Mouse (Mus musculus): Measurements from ENCODE around the gene Prune1. TPM values are rescaled to one million over a fixed set of nuclear protein-coding genes. Genes with fewer than 3 reads are reported as not detected.

Gene Prune1
- polyA plus RNA-seq, 2 experiments, result 6.8 to 8.0 TPM

- 73% methylated on average over 6 of the region's 6 CpGs for WGBS (ENCODE audit: insufficient replicate concordance)
- no peak overlapping the region for H3K27ac ChIP-seq
These were observed 42.9 kb downstream of the Prune1 start for GRCm38 (mm10) chr3:95239022-95239421.

GRCm38 (mm10) chr3:95237541-95238099, 44.3 kb downstream of the Prune1 start:
- no peak for ATAC-seq (ENCODE audit: insufficient read depth)
- Histone ChIP-seq H3K36me3 (replicated peaks; ENCODE audit: control insufficient read depth, insufficient read depth, low read depth) (peaks cover 35% of the 10 kb centered on the region), H3K4me1 (replicated peaks; ENCODE audit: control insufficient read depth in 2 of 2, insufficient read depth in 2 of 2, low read length in 1 of 2) (peaks cover under 1% of the 10 kb centered on the region in 2 experiments; a peak in 3 of 4 replicates), H3K9ac (replicated peaks) (no peak overlapping the region), H3K9me3 (ENCODE audit: control insufficient read depth, low read length) (no peaks in the 10 kb centered on the region), H3K4me2 (ENCODE audit: low read depth) (no peak overlapping the region), H3K4me3 (ENCODE audit: insufficient read depth in 1 of 2, low read depth in 2 of 2, low read length in 2 of 2) (no peak overlapping the region), H3K27ac (no peak overlapping the region), H3K27me3 (ENCODE audit: control insufficient read depth, insufficient read depth, low read length) (no peaks in the 10 kb centered on the region)
- whole genome bisulfite sequencing (ENCODE audit: insufficient replicate concordance), result 77% methylated on average over 8 of the region's 8 CpGs
- no peak for DNase-seq (ENCODE audit: low read depth in 3 of 3, low spot score in 3 of 3)
- no peak for TF ChIP-seq EP300 (IDR thresholded peaks at IDR 0.05; ENCODE audit: low read depth)
- no peak for TF ChIP-seq CTCF (IDR thresholded peaks at IDR 0.05; ENCODE audit: low read depth)

More at GRCm38 (mm10) chr3:95239022-95239421, 42.9 kb downstream of the Prune1 start:
- Histone ChIP-seq H3K4me1 (replicated peaks; ENCODE audit: control insufficient read depth in 2 of 2, insufficient read depth in 2 of 2, low read length in 1 of 2) (no peaks in the 10 kb centered on the region), H3K4me2 (ENCODE audit: low read depth) (no peak overlapping the region), H3K9ac (replicated peaks) (no peak overlapping the region), H3K9me3 (ENCODE audit: control insufficient read depth, low read length) (no peaks in the 10 kb centered on the region), H3K27me3 (ENCODE audit: control insufficient read depth, insufficient read depth, low read length) (no peaks in the 10 kb centered on the region), H3K4me3 (ENCODE audit: insufficient read depth in 1 of 2, low read depth in 2 of 2, low read length in 2 of 2) (no peak overlapping the region), H3K36me3 (replicated peaks; ENCODE audit: control insufficient read depth, insufficient read depth, low read depth) (peaks cover 21% of the 10 kb centered on the region)
- no peak for ATAC-seq (ENCODE audit: insufficient read depth)
- DNase-seq (ENCODE audit: low read depth in 3 of 3, low spot score in 3 of 3), result no peak
- TF ChIP-seq CTCF (IDR thresholded peaks at IDR 0.05; ENCODE audit: low read depth) (peak; percentile 13), EP300 (IDR thresholded peaks at IDR 0.05; ENCODE audit: low read depth) (no peak)

DNA sequence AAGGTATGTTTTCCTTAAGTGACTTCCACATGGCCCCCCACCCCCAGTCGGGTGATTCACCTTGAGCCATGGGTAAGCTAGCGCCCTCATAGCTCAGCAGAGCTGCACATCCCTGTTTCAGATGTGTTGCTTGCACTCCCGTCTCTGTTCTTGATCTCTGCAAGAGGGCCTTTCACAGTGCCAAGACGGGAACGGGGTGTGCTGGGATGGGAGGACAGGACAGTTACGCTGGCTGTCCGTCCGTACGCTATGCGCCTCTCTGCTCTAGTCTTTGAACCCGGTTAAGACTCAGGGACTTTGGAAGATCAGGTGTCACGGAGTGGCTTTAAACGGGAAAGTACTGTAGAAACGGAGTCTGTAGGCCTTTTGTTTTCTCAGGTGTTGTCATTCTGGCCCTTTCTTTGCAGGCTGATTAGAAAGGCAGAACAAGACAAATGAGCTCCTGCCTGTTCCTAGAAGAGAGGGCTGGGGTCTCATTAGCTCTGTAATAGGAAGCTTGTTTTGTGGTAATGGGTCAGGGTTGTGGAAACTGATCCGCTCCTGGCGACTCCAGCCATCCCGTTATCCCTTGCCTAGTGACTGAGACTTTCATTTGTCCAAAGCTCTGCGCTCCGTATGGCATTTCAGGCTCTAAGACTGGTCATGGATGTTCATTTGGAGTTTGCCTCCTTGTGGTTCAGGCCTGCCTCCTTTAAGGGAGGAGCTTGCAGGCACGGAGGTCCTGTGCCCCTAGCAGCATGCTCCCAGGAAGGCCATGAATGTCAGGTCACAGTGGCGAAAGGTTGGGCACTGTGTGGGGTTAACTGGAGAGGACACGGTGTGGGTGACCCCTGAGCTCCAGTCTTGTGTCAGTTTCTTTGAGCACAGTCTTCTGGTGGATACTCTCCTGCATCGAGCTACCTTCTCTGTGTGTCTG, 46.2 kb downstream of the Prune1 start:
- DNase-seq (ENCODE audit: low read depth in 3 of 3, low spot score in 3 of 3), result no peak
- no peak for TF ChIP-seq CTCF (IDR thresholded peaks at IDR 0.05; ENCODE audit: low read depth)
- TF ChIP-seq EP300 (IDR thresholded peaks at IDR 0.05; ENCODE audit: low read depth), result no peak
- WGBS (ENCODE audit: insufficient replicate concordance), result 85% methylated on average over 23 of the region's 23 CpGs
- Histone ChIP-seq H3K4me3 (ENCODE audit: insufficient read depth in 1 of 2, low read depth in 2 of 2, low read length in 2 of 2) (no peak overlapping the region), H3K36me3 (replicated peaks; ENCODE audit: control insufficient read depth, insufficient read depth, low read depth) (peaks cover 43% of the 10 kb centered on the region), H3K9me3 (ENCODE audit: control insufficient read depth, low read length) (no peaks in the 10 kb centered on the region), H3K27ac (no peak overlapping the region), H3K4me2 (ENCODE audit: low read depth) (no peak overlapping the region), H3K27me3 (ENCODE audit: control insufficient read depth, insufficient read depth, low read length) (no peaks in the 10 kb centered on the region), H3K9ac (replicated peaks) (no peak overlapping the region), H3K4me1 (replicated peaks; ENCODE audit: control insufficient read depth in 2 of 2, insufficient read depth in 2 of 2, low read length in 1 of 2) (peaks cover 20% of the 10 kb centered on the region in 2 experiments)
- no peak for ATAC-seq (ENCODE audit: insufficient read depth)

DNA sequence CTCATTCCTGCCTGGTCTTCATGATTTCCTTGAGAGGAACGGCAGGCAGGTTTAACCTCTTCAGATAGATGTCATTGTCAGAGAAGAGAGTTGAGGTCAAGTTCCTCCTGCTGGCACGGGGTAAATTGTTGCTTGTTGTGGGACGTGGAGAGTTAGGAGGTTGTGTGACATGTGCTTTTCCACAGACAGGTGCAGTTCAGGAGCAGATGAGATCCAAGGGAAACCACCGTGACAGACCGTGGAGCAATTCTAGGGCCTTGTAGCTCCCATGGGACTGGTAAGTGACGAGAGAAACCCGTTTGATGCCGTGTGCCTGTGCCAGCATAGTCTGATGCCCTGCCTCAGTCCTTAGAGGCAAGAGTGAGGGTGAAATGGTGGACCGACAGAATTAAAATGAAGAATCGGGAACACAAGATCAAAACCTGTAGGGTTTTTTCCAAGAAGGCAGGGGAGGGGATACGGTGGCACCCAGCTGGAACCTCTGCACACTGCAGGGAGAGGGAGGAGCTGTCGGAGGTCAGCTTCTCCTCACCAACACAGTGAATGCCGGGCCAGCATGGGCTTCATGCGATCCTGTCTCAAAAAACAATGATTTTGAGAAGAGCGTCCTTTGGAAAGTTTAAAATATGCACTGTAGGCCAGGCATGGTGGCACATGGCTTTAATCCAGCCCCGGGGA, 48.4 kb downstream of the Prune1 start:
- Histone ChIP-seq H3K27me3 (ENCODE audit: control insufficient read depth, insufficient read depth, low read length) (no peaks in the 10 kb centered on the region), H3K9ac (replicated peaks) (no peak overlapping the region), H3K4me2 (ENCODE audit: low read depth) (no peak overlapping the region), H3K4me1 (replicated peaks; ENCODE audit: control insufficient read depth in 2 of 2, insufficient read depth in 2 of 2, low read length in 1 of 2) (peaks cover 22 to 26% of the 10 kb centered on the region in 2 experiments), H3K9me3 (ENCODE audit: control insufficient read depth, low read length) (no peaks in the 10 kb centered on the region), H3K27ac (no peak overlapping the region), H3K36me3 (replicated peaks; ENCODE audit: control insufficient read depth, insufficient read depth, low read depth) (peaks cover 43% of the 10 kb centered on the region), H3K4me3 (ENCODE audit: insufficient read depth in 1 of 2, low read depth in 2 of 2, low read length in 2 of 2) (no peak overlapping the region)
- ATAC-seq (ENCODE audit: insufficient read depth) (no peak), DNase-seq (ENCODE audit: low read depth in 3 of 3, low spot score in 3 of 3) (no peak)
- no peak for TF ChIP-seq CTCF (IDR thresholded peaks at IDR 0.05; ENCODE audit: low read depth)
- no peak for TF ChIP-seq EP300 (IDR thresholded peaks at IDR 0.05; ENCODE audit: low read depth)
- 86% methylated on average over 16 of the region's 16 CpGs for WGBS (ENCODE audit: insufficient replicate concordance)

GRCm38 (mm10) chr3:95232771-95233170, 49.1 kb downstream of the Prune1 start:
- no peak for ATAC-seq (ENCODE audit: insufficient read depth)
- Histone ChIP-seq H3K4me1 (replicated peaks; ENCODE audit: control insufficient read depth in 2 of 2, insufficient read depth in 2 of 2, low read length in 1 of 2) (peaks cover 22 to 26% of the 10 kb centered on the region in 2 experiments), H3K27ac (no peak overlapping the region), H3K4me3 (ENCODE audit: insufficient read depth in 1 of 2, low read depth in 2 of 2, low read length in 2 of 2) (no peak overlapping the region), H3K9ac (replicated peaks) (no peak overlapping the region), H3K36me3 (replicated peaks; ENCODE audit: control insufficient read depth, insufficient read depth, low read depth) (peaks cover 43% of the 10 kb centered on the region), H3K9me3 (ENCODE audit: control insufficient read depth, low read length) (no peaks in the 10 kb centered on the region), H3K4me2 (ENCODE audit: low read depth) (peak overlapping the region; percentile 9; the same call in 1 of the 2 replicates), H3K27me3 (ENCODE audit: control insufficient read depth, insufficient read depth, low read length) (no peaks in the 10 kb centered on the region)
- no peak for DNase-seq (ENCODE audit: low read depth in 3 of 3, low spot score in 3 of 3)
- TF ChIP-seq CTCF (IDR thresholded peaks at IDR 0.05; ENCODE audit: low read depth) (no peak), EP300 (IDR thresholded peaks at IDR 0.05; ENCODE audit: low read depth) (no peak)
- WGBS (ENCODE audit: insufficient replicate concordance), result 72% methylated on average over 7 of the region's 7 CpGs
